Mouse (Mus musculus) midbrain, postnatal 0 days (tissue): ENCODE data around the gene Ap3d1. TPM values are rescaled to one million over a fixed set of nuclear protein-coding genes. Genes with fewer than 3 reads are reported as not detected.
A peak's percentile ranks its signal among the peaks of the same experiment; 100 is the strongest.

Source experiments
- ATAC-seq: fragments of 200-750 bp; cut with Nextera tagmentation; 2 replicates; pipeline ENCODE4 v1.8.0; 2017; ENCODE audit warnings: moderate number of reproducible peaks, mild to moderate bottlenecking, moderate TSS enrichment, moderate library complexity; ENCODE audit not compliant: low FRiP score
- DNase-seq: peaks from one replicate; pipeline ENCODE4 v3.0.0-alpha.2; 2015; ENCODE audit warnings: low spot score
- H3K27ac ChIP-seq: fragments of 300-500 bp; sonication (generic); 2 replicates; pipeline ENCODE4 v1.5.1; 2014; ENCODE audit warnings: low read depth, mild to moderate bottlenecking, low read length, mixed read lengths
- H3K27me3 ChIP-seq: fragments of 300-500 bp; sonication (generic); 2 replicates; pipeline ENCODE4 v1.6.1; 2014; ENCODE audit warnings: low read length, control low read depth, mixed read lengths; ENCODE audit not compliant: insufficient read depth
- H3K36me3 ChIP-seq: fragments of 300-500 bp; sonication (generic); 2 replicates; pipeline ENCODE4 v1.6.1; 2014; ENCODE audit warnings: low read length, control low read depth, mixed read lengths; ENCODE audit not compliant: insufficient read depth
- H3K4me1 ChIP-seq: fragments of 300-500 bp; sonication (generic); 2 replicates; pipeline ENCODE4 v1.6.1; 2014; ENCODE audit warnings: mild to moderate bottlenecking, control low read depth, antibody characterized with exemption, low read length, mixed read lengths; ENCODE audit not compliant: insufficient read depth
- H3K4me2 ChIP-seq: fragments of 300-500 bp; sonication (generic); 2 replicates; pipeline ENCODE4 v1.6.1; 2014; ENCODE audit warnings: low read depth, mild to moderate bottlenecking, low read length, mixed read lengths; ENCODE audit not compliant: poor library complexity, severe bottlenecking
- H3K4me3 ChIP-seq: fragments of 300-500 bp; sonication (generic); 2 replicates; pipeline ENCODE4 v1.5.1; 2014; ENCODE audit warnings: low read depth, mild to moderate bottlenecking, low read length, moderate library complexity
- H3K9ac ChIP-seq: fragments of 300-500 bp; sonication (generic); replicated peaks from 2 replicates; pipeline ENCODE4 v1.6.1; 2014; ENCODE audit warnings: mild to moderate bottlenecking, low read length, moderate library complexity, mixed read lengths; ENCODE audit not compliant: poor library complexity, severe bottlenecking
- H3K9me3 ChIP-seq: fragments of 300-500 bp; sonication (generic); 2 replicates; pipeline ENCODE4 v1.6.1; 2016; ENCODE audit warnings: low read length, control low read depth
- CTCF ChIP-seq: IDR thresholded peaks from 2 replicates; pipeline ENCODE4 v1.5.1; 2016; ENCODE audit warnings: antibody characterized with exemption, mild to moderate bottlenecking
- WGBS: fragments of 180-500 bp; shearing (Covaris S2); extraction: QIAGEN DNeasy Blood & Tissue Kit; methylation state at CpG from one replicate; pipeline ENCODE4 v1.1.7; 2014; 5-methylcytosine and 5-hydroxymethylcytosine counted together
- polyA plus RNA-seq: library from polyadenylated mRNA; unstranded; fragments of >200 nt; fragmentation: Nextera tagmentation; extraction: Ambion mirVana; gene quantifications from 2 replicates; pipeline ENCODE4 v1.2.1, GENCODE M21; 2015
- total RNA-seq: library from RNA; depleted of rRNA; stranded (reverse); fragments of >200 nt; gene quantifications from 2 replicates; pipeline ENCODE4 v1.2.3, GENCODE M21; 2014

The Ap3d1 gene
- total and polyA plus RNA-seq, 2 experiments from 2014 or later: 105 to 183 TPM

- Histone ChIP-seq H3K4me3 (no peak overlapping the region), H3K9ac (no peak overlapping the region), H3K27ac (no peak overlapping the region), H3K9me3 (no peaks in the 10 kb centered on the region), H3K36me3 (no peaks in the 10 kb centered on the region), H3K27me3 (no peaks in the 10 kb centered on the region), H3K4me1 (peaks cover 17% of the 10 kb centered on the region), H3K4me2 (no peak overlapping the region)
- WGBS: 45% methylated on average over 1 of the region's 1 CpGs
- no peak for DNase-seq
- no peak for ATAC-seq
- TF ChIP-seq CTCF: peak; percentile 51
Observed at GRCm38 (mm10) chr10:80738657-80739056, 3.4 kb downstream of the Ap3d1 start.

DNA sequence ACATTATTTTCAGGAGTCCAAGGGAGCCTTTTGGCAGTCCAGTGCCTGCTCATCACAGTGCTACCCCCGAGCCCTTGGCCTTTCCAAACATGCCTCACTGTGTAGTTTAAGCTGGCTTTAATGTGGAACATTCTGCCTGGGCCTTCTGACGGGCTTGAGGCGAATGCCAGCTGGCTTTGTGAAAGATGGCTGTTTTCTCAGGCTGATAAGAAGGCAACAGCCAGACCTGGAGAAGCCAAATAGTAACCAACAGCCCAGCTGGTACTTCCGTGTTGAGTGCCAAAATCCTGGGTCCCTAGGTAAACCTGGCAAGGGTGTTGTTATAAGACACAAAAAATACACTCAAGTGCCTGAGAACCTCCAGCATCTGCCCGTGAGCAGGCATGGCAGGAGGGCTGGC is 5.3 kb downstream of the Ap3d1 start:
- Histone ChIP-seq H3K4me1 (peaks cover 17% of the 10 kb centered on the region), H3K27me3 (no peaks in the 10 kb centered on the region), H3K9me3 (no peaks in the 10 kb centered on the region), H3K4me3 (no peak overlapping the region), H3K27ac (no peak overlapping the region), H3K36me3 (peaks cover 10% of the 10 kb centered on the region), H3K4me2 (no peak overlapping the region), H3K9ac (no peak overlapping the region)
- no peak for ATAC-seq
- DNase-seq: peak; percentile 46
- 67% methylated on average over 5 of the region's 5 CpGs for WGBS
- TF ChIP-seq CTCF: no peak

DNA sequence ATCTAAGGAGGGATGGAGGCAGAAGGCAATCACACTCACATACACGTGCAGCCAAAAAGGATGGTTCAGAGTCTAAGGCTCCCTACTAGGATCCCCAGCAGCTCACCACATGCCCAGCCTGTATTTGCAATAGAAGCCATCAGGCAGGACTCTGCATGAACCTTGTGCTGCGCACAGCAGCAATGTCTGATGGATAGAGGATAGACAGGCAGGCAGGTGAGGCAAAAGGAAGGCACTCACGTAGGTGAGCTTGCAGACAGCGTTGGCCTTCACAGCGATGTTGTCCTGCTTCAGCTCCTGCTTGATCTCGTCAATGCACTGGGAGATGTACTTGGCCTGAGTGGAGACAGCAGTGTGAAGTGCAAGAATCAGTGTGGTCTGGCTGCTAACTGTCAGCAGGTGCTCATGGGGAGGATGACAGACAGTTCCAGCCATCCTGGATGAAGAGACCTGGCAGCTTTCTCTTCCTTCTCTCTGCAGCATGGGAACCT is 9.4 kb downstream of the Ap3d1 start:
- ATAC-seq (no peak), DNase-seq (no peak)
- Histone ChIP-seq H3K9ac (no peak overlapping the region), H3K4me1 (no peaks in the 10 kb centered on the region), H3K4me2 (no peak overlapping the region), H3K27ac (no peak overlapping the region), H3K36me3 (peaks cover 41% of the 10 kb centered on the region), H3K27me3 (no peaks in the 10 kb centered on the region), H3K9me3 (no peaks in the 10 kb centered on the region), H3K4me3 (no peak overlapping the region)
- WGBS: 91% methylated on average over 6 of the region's 6 CpGs
- no peak for TF ChIP-seq CTCF

GRCm38 (mm10) chr10:80727369-80728127 is 14.5 kb downstream of the Ap3d1 start:
- WGBS: 87% methylated on average over 5 of the region's 5 CpGs
- no peak overlapping the region for H3K4me2 ChIP-seq

GRCm38 (mm10) chr10:80717281-80717680 is 24.8 kb downstream of the Ap3d1 start:
- ATAC-seq: no peak
- no peaks in the 10 kb centered on the region for H3K4me1 ChIP-seq
- H3K4me3 ChIP-seq: no peak overlapping the region
- no peak for TF ChIP-seq CTCF
- H3K27ac ChIP-seq: no peak overlapping the region
- 100% methylated on average over 1 of the region's 1 CpGs for WGBS
- H3K36me3 ChIP-seq: peaks cover 93% of the 10 kb centered on the region
- DNase-seq: no peak
- H3K9ac ChIP-seq: no peak overlapping the region
- no peak overlapping the region for H3K4me2 ChIP-seq
- H3K27me3 ChIP-seq: no peaks in the 10 kb centered on the region
- H3K9me3 ChIP-seq: no peaks in the 10 kb centered on the region

More at GRCm38 (mm10) chr10:80727369-80728127, 14.5 kb downstream of the Ap3d1 start:
- peaks cover 72% of the 10 kb centered on the region for H3K36me3 ChIP-seq
- H3K9ac ChIP-seq: no peak overlapping the region
- H3K27me3 ChIP-seq: no peaks in the 10 kb centered on the region
- no peak overlapping the region for H3K27ac ChIP-seq
- no peaks in the 10 kb centered on the region for H3K9me3 ChIP-seq
- DNase-seq (no peak), ATAC-seq (no peak)
- no peak for TF ChIP-seq CTCF
- H3K4me1 ChIP-seq: no peaks in the 10 kb centered on the region
- no peak overlapping the region for H3K4me3 ChIP-seq

DNA sequence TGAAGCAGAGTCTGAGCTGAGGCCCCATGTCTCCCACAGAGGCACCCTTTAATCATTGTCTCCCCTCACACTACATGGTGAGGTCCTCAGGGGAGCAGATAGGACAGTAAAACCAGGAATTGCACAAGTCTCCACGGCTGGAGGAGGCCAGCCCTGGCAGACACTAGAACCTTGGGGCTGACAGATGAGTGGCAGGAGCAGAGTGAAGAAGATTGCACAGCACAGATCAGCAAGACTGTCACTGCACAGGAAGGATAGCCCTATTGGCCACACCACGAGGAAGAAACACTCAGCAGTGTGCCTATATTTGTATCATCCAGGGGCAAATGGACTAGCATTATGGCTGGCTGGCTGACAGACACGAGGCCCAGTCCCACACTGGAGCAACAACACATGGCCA is 31.2 kb downstream of the Ap3d1 start:
- H3K4me3 ChIP-seq: no peak overlapping the region
- no peaks in the 10 kb centered on the region for H3K9me3 ChIP-seq
- no peak overlapping the region for H3K27ac ChIP-seq
- no peak overlapping the region for H3K9ac ChIP-seq
- ATAC-seq (no peak), DNase-seq (no peak)
- H3K27me3 ChIP-seq: no peaks in the 10 kb centered on the region
- no peaks in the 10 kb centered on the region for H3K4me1 ChIP-seq
- no peak for TF ChIP-seq CTCF
- peaks cover 89% of the 10 kb centered on the region for H3K36me3 ChIP-seq
- H3K4me2 ChIP-seq: no peak overlapping the region
- WGBS: 89% methylated on average over 3 of the region's 3 CpGs
